Mouse (Mus musculus) hindbrain, embryonic 10.5 days (tissue): ENCODE measurements around the gene Spn. TPM values are rescaled to one million over a fixed set of nuclear protein-coding genes. Genes with fewer than 3 reads are reported as not detected.

Source experiments
- DNase-seq: peaks from one replicate; pipeline ENCODE4 v3.0.0-alpha.2; 2017; ENCODE audit warnings: low spot score
- H3K27ac ChIP-seq: fragments of 300-500 bp; sonication (generic); 2 replicates; pipeline ENCODE4 v1.5.1; 2016; ENCODE audit warnings: mild to moderate bottlenecking, moderate library complexity
- H3K27me3 ChIP-seq: fragments of 300-500 bp; sonication (generic); 2 replicates; pipeline ENCODE4 v1.6.1; 2016; ENCODE audit warnings: mild to moderate bottlenecking; ENCODE audit not compliant: poor library complexity, insufficient read depth, severe bottlenecking
- H3K36me3 ChIP-seq: fragments of 300-500 bp; sonication (generic); 2 replicates; pipeline ENCODE4 v1.6.1; 2016; ENCODE audit warnings: mild to moderate bottlenecking, moderate library complexity
- H3K4me1 ChIP-seq: fragments of 300-500 bp; sonication (generic); replicated peaks from 2 replicates; pipeline ENCODE4 v1.6.1; 2016; ENCODE audit warnings: mild to moderate bottlenecking
- H3K4me3 ChIP-seq: fragments of 300-500 bp; sonication (generic); 2 replicates; pipeline ENCODE4 v1.5.1; 2016; ENCODE audit warnings: mild to moderate bottlenecking, moderate library complexity
- H3K9me3 ChIP-seq: fragments of 300-500 bp; sonication (generic); 2 replicates; pipeline ENCODE4 v1.6.1; 2016; ENCODE audit warnings: mild to moderate bottlenecking, moderate library complexity
- WGBS: fragments of 180-500 bp; shearing (Covaris S2); methylation state at CpG from one replicate; pipeline ENCODE4 v1.1.7; 2016; 5-methylcytosine and 5-hydroxymethylcytosine counted together
- polyA plus RNA-seq: library from polyadenylated mRNA; unstranded; fragments of >200 nt; fragmentation: Nextera tagmentation; extraction: Ambion mirVana; gene quantifications from 2 replicates; pipeline ENCODE4 v1.2.1, GENCODE M21; 2016

Gene Spn
- polyA plus RNA-seq, 1 experiment from 2014 or later, result not detected

- Histone ChIP-seq H3K4me3 (no peak overlapping the region), H3K27me3 (no peaks in the 10 kb centered on the region), H3K36me3 (no peaks in the 10 kb centered on the region), H3K4me1 (peaks cover 33% of the 10 kb centered on the region), H3K27ac (no peak overlapping the region), H3K9me3 (no peaks in the 10 kb centered on the region)
- DNase-seq, result no peak
- WGBS, result 51% methylated on average over 9 of the region's 9 CpGs
Observed at GRCm38 (mm10) chr7:127112921-127113597, 24.6 kb downstream of the Spn start.

- DNase-seq, result no peak
- Histone ChIP-seq H3K27me3 (no peaks in the 10 kb centered on the region), H3K4me1 (peaks cover 27% of the 10 kb centered on the region), H3K27ac (no peak overlapping the region), H3K9me3 (no peaks in the 10 kb centered on the region), H3K36me3 (no peaks in the 10 kb centered on the region), H3K4me3 (no peak overlapping the region)
- 79% methylated on average over 12 of the region's 12 CpGs for WGBS
Observed at GRCm38 (mm10) chr7:127112251-127112841, 25.3 kb downstream of the Spn start.

GRCm38 (mm10) chr7:127111461-127111860, 26.2 kb downstream of the Spn start:
- Histone ChIP-seq H3K4me1 (peaks cover 25% of the 10 kb centered on the region), H3K27me3 (no peaks in the 10 kb centered on the region), H3K36me3 (no peaks in the 10 kb centered on the region), H3K9me3 (no peaks in the 10 kb centered on the region), H3K4me3 (no peak overlapping the region), H3K27ac (no peak overlapping the region)
- 48% methylated on average over 6 of the region's 6 CpGs for WGBS
- peak; percentile 64 for DNase-seq

- DNase-seq, result peak; percentile 78
- Histone ChIP-seq H3K9me3 (no peaks in the 10 kb centered on the region), H3K27me3 (no peaks in the 10 kb centered on the region), H3K4me1 (peaks cover 18% of the 10 kb centered on the region), H3K27ac (no peak overlapping the region), H3K4me3 (no peak overlapping the region), H3K36me3 (no peaks in the 10 kb centered on the region)
- 51% methylated on average over 18 of the region's 18 CpGs for WGBS
Observed at GRCm38 (mm10) chr7:127110239-127111007, 27.2 kb downstream of the Spn start.

- no peak for DNase-seq
- no peaks in the 10 kb centered on the region for H3K9me3 ChIP-seq
- no peaks in the 10 kb centered on the region for H3K36me3 ChIP-seq
- peak overlapping the region; percentile 91 for H3K27ac ChIP-seq
- 73% methylated on average over 7 of the region's 7 CpGs for WGBS
- no peak overlapping the region for H3K4me3 ChIP-seq
- peaks cover 13% of the 10 kb centered on the region for H3K4me1 ChIP-seq
- no peaks in the 10 kb centered on the region for H3K27me3 ChIP-seq
Observed at GRCm38 (mm10) chr7:127105551-127105950, 32.1 kb downstream of the Spn start.

GRCm38 (mm10) chr7:127104560-127105332, 32.9 kb downstream of the Spn start:
- H3K36me3 ChIP-seq, result no peaks in the 10 kb centered on the region
- H3K9me3 ChIP-seq, result no peaks in the 10 kb centered on the region
- no peaks in the 10 kb centered on the region for H3K27me3 ChIP-seq
- peak overlapping the region; percentile 91 for H3K27ac ChIP-seq
- peak; percentile 84 for DNase-seq
- peak overlapping the region; percentile 50 for H3K4me3 ChIP-seq
- 17% methylated on average over 17 of the region's 17 CpGs for WGBS
- peaks cover 12% of the 10 kb centered on the region for H3K4me1 ChIP-seq

GRCm38 (mm10) chr7:127103960-127104359, 33.7 kb downstream of the Spn start:
- Histone ChIP-seq H3K9me3 (no peaks in the 10 kb centered on the region), H3K36me3 (no peaks in the 10 kb centered on the region), H3K4me3 (0 out of 2 replicates have a peak overlapping the region, but pooled peaks have one; percentile 50), H3K27ac (peak overlapping the region; percentile 91), H3K4me1 (peaks cover 12% of the 10 kb centered on the region), H3K27me3 (no peaks in the 10 kb centered on the region)
- DNase-seq, result no peak
- WGBS, result 70% methylated on average over 6 of the region's 6 CpGs

- peaks cover 12% of the 10 kb centered on the region for H3K4me1 ChIP-seq
- H3K27ac ChIP-seq, result no peak overlapping the region
- no peak overlapping the region for H3K4me3 ChIP-seq
- H3K27me3 ChIP-seq, result no peaks in the 10 kb centered on the region
- no peaks in the 10 kb centered on the region for H3K36me3 ChIP-seq
- H3K9me3 ChIP-seq, result no peaks in the 10 kb centered on the region
- DNase-seq, result no peak
- WGBS, result 79% methylated on average over 6 of the region's 6 CpGs
Observed at GRCm38 (mm10) chr7:127102148-127102547, 35.5 kb downstream of the Spn start.

GRCm38 (mm10) chr7:127101451-127102016, 36.1 kb downstream of the Spn start:
- 61% methylated on average over 2 of the region's 2 CpGs for WGBS
- Histone ChIP-seq H3K27ac (no peak overlapping the region), H3K36me3 (no peaks in the 10 kb centered on the region), H3K4me3 (no peak overlapping the region), H3K27me3 (no peaks in the 10 kb centered on the region), H3K9me3 (no peaks in the 10 kb centered on the region), H3K4me1 (peaks cover 12% of the 10 kb centered on the region)
- DNase-seq, result no peak

- DNase-seq, result no peak
- no peaks in the 10 kb centered on the region for H3K27me3 ChIP-seq
- H3K9me3 ChIP-seq, result no peaks in the 10 kb centered on the region
- H3K27ac ChIP-seq, result no peak overlapping the region
- 90% methylated on average over 4 of the region's 4 CpGs for WGBS
- H3K4me3 ChIP-seq, result no peak overlapping the region
- H3K4me1 ChIP-seq, result peaks cover 7% of the 10 kb centered on the region
- no peaks in the 10 kb centered on the region for H3K36me3 ChIP-seq
Observed at GRCm38 (mm10) chr7:127099528-127099927, 38.1 kb downstream of the Spn start.

- no peaks in the 10 kb centered on the region for H3K9me3 ChIP-seq
- no peaks in the 10 kb centered on the region for H3K36me3 ChIP-seq
- DNase-seq, result no peak
- no peak overlapping the region for H3K4me3 ChIP-seq
- H3K27ac ChIP-seq, result no peak overlapping the region
- peaks cover 2% of the 10 kb centered on the region for H3K4me1 ChIP-seq
- WGBS, result 89% methylated on average over 4 of the region's 4 CpGs
- no peaks in the 10 kb centered on the region for H3K27me3 ChIP-seq
Observed at GRCm38 (mm10) chr7:127098950-127099349, 38.7 kb downstream of the Spn start.

- no peaks in the 10 kb centered on the region for H3K4me1 ChIP-seq
- H3K27me3 ChIP-seq, result no peaks in the 10 kb centered on the region
- no peak overlapping the region for H3K27ac ChIP-seq
- 88% methylated on average over 5 of the region's 5 CpGs for WGBS
- no peak overlapping the region for H3K4me3 ChIP-seq
- H3K36me3 ChIP-seq, result no peaks in the 10 kb centered on the region
- DNase-seq, result no peak
- H3K9me3 ChIP-seq, result no peaks in the 10 kb centered on the region
Observed at GRCm38 (mm10) chr7:127098521-127098920, 39.1 kb downstream of the Spn start.
